Mouse (Mus musculus) T-cell, adult 66 days (primary cell): ENCODE results near the gene Ripk3. TPM values are rescaled to one million over a fixed set of nuclear protein-coding genes. Genes with fewer than 3 reads are reported as not detected.

Experiments used
- total RNA-seq, 2 experiments: library from RNA; stranded (reverse); gene quantifications; 3 replicates in 1 of 2; 4 replicates in 1 of 2; pipeline ENCODE4 v1.2.4; 2023

Gene Ripk3
- total RNA-seq: 10 to 100 TPM; 55.9 to 66.9 TPM

DNA sequence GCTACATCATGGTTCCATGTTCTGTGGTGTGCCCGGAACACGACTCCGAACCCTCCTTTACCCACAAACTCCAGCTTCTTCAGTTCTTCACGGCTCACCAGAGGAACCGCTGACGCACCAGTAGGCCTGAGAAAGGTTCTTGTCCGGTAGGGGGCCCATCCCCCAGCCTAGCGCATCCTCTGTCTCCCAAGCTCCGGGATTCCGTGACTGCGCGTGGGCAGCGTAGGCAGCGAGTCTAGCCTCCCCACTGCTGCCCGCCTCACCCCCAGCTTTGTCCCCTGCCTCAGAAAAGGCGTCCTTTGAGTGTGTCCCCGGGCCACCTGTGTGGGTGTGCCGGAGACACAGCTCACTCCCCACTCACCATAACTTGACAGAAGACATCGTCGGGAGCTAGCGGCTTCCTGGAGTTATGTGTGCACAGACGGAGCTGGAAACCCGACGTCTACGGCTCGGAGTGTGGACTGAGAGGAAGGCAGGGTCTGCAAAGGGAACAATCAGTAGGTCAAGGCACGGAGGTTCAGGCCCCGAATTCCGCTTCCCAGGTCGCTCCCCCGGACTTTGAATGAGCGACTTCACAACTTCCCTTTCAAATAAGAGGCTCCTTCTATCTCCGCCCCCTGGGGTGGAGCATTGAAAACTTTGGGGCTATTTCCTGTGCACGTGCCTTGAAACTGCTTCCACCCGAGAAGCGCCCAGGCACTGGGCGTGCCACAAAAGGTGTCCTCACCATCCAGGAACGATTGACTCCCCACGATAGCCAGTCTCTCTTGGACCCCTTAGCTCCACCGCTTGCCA lies at the start of gene Ripk3:
Gene Ripk3 (minus strand): TSS at position 610 of the 795 bp plus-strand sequence.

GRCm38 (mm10) chr14:55822991-55823762 lies 34.5 kb upstream of the Ripk3 start, which contains the start of gene Nfatc4:
Gene Nfatc4 (plus strand): TSS chr14:55823144.

GRCm38 (mm10) chr14:55783958-55784235 lies 4.8 kb downstream of the Ripk3 start, which contains the start of gene Adcy4:
Gene Adcy4 (minus strand): TSS chr14:55784095.

DNA sequence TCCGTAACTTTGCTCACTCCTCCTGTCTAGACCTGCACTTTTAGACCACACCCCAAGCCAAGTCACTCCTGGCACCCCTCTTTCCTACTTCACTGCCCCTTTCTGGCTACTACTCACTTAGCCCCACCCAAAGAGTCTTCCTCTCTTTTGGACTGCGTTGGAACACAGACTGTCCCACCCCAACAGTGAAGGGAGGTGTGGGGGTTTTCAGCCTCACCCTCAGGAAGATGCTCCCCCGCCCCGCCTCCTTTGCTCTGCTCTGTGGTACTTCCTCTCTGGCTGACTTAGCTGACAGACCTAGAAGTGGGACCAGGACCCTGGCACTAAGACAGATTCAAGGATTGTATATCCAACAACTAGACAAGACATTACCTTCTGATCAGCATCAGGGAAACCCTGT lies 23.0 kb downstream of the Ripk3 start, which contains the start of gene Ltb4r1:
Gene Ltb4r1 (plus strand): TSS at position 267 of the 400 bp plus-strand sequence.

DNA sequence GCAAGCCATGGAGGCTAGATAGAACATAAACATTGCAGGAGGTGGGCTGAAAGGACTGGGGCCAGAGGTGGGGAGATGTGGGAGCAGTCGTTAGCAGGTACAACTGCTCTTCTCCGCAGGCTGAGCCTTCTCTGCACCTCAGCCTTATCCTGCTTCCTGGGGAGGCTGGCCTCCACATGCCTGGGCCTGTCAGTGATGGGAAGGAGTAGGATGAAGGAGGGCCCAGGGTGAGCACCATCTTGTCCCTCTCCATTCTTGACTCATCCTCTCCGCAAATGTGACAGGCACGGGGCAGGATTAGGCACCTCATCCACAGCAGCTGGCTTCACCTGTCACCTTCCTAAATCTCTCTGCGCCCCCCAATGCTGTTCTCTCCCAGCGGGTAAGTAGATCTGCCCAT lies 27.5 kb downstream of the Ripk3 start, which contains the start of gene Ltb4r2:
Gene Ltb4r2 (plus strand): TSS at position 266 of the 400 bp plus-strand sequence.

DNA sequence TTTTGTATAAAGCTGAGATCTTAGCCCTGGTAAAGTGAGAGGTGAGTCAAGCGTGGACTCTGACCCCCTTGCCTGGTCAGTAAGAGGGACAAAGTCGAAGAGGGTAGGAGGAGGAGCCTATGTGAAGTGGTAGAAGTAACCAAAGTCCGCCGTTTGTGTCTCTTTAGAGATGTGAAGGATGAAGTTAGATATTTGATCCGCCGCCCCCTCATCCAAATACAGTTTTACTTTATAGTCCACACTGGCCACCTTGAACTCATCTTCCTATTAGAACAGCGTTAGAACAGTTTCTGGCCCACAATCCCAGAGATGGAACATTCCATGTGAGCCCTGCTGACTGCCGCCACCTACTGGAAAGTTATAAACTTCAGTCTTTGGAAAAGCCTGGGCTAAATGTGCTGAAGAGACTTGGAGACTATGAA lies 30.3 kb downstream of the Ripk3 start, which contains the start of gene Cideb:
Gene Cideb (minus strand): TSS at position 96 of the 422 bp plus-strand sequence.

GRCm38 (mm10) chr14:55745180-55745860 lies 43.3 kb downstream of the Ripk3 start, which contains the start of the genes Dhrs1 and Nop9:
Gene Dhrs1 (minus strand): TSS chr14:55745690.
Gene Nop9 (plus strand): TSS chr14:55745693.

Other genes with a start within 250 kb of the Ripk3 start
- 10 to 100 TPM; 12.3 to 20.4 TPM for gene Pck2, start 248.6 kb downstream of the Ripk3 start, total RNA-seq
- 10 to 100 TPM; 73.6 to 74.9 TPM for gene Dcaf11, start 228.9 kb downstream of the Ripk3 start, total RNA-seq
- 1 to 10 TPM; 4.9 to 6.6 TPM for gene A730061H03Rik, start 228.5 kb downstream of the Ripk3 start, total RNA-seq
- not detected for gene Fitm1, start 213.2 kb downstream of the Ripk3 start, total RNA-seq
- 100 to 1,000 TPM; 310 to 383 TPM for gene Psme1, start 210.7 kb downstream of the Ripk3 start, total RNA-seq
- 10 to 100 TPM; 23.4 to 24.2 TPM for gene Emc9, start 203.6 kb downstream of the Ripk3 start, total RNA-seq
- 100 to 1,000 TPM; 462 to 464 TPM for gene Psme2, start 197.8 kb downstream of the Ripk3 start, total RNA-seq
- gene Rnf31, start 197.2 kb downstream of the Ripk3 start, total RNA-seq: 100 to 1,000 TPM; 112 to 116 TPM
- 100 to 1,000 TPM; 104 to 137 TPM for gene Irf9, start 185.3 kb downstream of the Ripk3 start, total RNA-seq
- 1 to 10 TPM in 1 of 2 experiments, not detected in 1; 1.3 TPM for gene Rec8, start 170.8 kb downstream of the Ripk3 start, total RNA-seq
- gene Ipo4, start 152.9 kb downstream of the Ripk3 start, total RNA-seq: 10 to 100 TPM; 70.5 to 88.4 TPM
- 1 to 10 TPM; 4.0 to 4.6 TPM for gene Gm49378, start 151.0 kb downstream of the Ripk3 start, total RNA-seq
- gene Tm9sf1, start 145.1 kb downstream of the Ripk3 start, total RNA-seq: 10 to 100 TPM; 43.9 to 52.9 TPM
- gene Tssk4, start 138.7 kb downstream of the Ripk3 start, total RNA-seq: 1 to 10 TPM; 4.1 to 5.9 TPM
- gene Mdp1, start 128.4 kb downstream of the Ripk3 start, total RNA-seq: 10 to 100 TPM; 44.5 to 56.7 TPM
- gene Gmpr2, start 116.9 kb downstream of the Ripk3 start, total RNA-seq: 10 to 100 TPM; 19.3 to 25.8 TPM
- gene Nedd8, start 116.7 kb downstream of the Ripk3 start, total RNA-seq: 100 to 1,000 TPM; 182 to 187 TPM
- 100 to 1,000 TPM in 1 of 2 experiments, 10 to 100 TPM in 1; 94.4 to 113 TPM for gene Tinf2, start 107.0 kb downstream of the Ripk3 start, total RNA-seq
- gene Tgm1, start 74.9 kb downstream of the Ripk3 start, total RNA-seq: 1 to 10 TPM; 4.4 to 4.9 TPM
- 100 to 1,000 TPM in 1 of 2 experiments, 10 to 100 TPM in 1; 82.0 to 104 TPM for gene Rabggta, start 66.6 kb downstream of the Ripk3 start, total RNA-seq
- 10 to 100 TPM; 16.5 to 19.4 TPM for gene Dhrs1, start 43.2 kb downstream of the Ripk3 start, total RNA-seq
- gene Nop9, start 43.2 kb downstream of the Ripk3 start, total RNA-seq: 10 to 100 TPM; 31.3 to 38.2 TPM
- not detected for gene Cideb, start 30.4 kb downstream of the Ripk3 start, total RNA-seq
- gene Ltb4r2, start 27.4 kb downstream of the Ripk3 start, total RNA-seq: 1 to 10 TPM; 1.4 to 1.5 TPM
- gene Ltb4r1, start 22.9 kb downstream of the Ripk3 start, total RNA-seq: under 1 TPM; 0.52 to 0.95 TPM
- 1 to 10 TPM in 1 of 2 experiments, under 1 TPM in 1; 0.15 to 1.0 TPM for gene Adcy4, start 4.8 kb downstream of the Ripk3 start, total RNA-seq
- not detected for gene Nfatc4, start 34.3 kb upstream of the Ripk3 start, total RNA-seq
- 1 to 10 TPM; 1.1 to 6.0 TPM for gene Nynrin, start 65.1 kb upstream of the Ripk3 start, total RNA-seq
- gene Cbln3, start 95.5 kb upstream of the Ripk3 start, total RNA-seq: not detected
- gene Khnyn, start 96.1 kb upstream of the Ripk3 start, total RNA-seq: 10 to 100 TPM; 68.1 to 75.9 TPM
- gene Sdr39u1, start 111.4 kb upstream of the Ripk3 start, total RNA-seq: 10 to 100 TPM; 32.2 to 52.6 TPM
- 1 to 10 TPM in 1 of 2 experiments, not detected in 1; 1.2 TPM for gene Cma1, start 155.8 kb upstream of the Ripk3 start, total RNA-seq
- gene Cma2, start 162.1 kb upstream of the Ripk3 start, total RNA-seq: not detected
- not detected for gene Mcpt1, start 229.1 kb upstream of the Ripk3 start, total RNA-seq
- not detected for gene Mcpt9, start 241.6 kb upstream of the Ripk3 start, total RNA-seq